Mouse (Mus musculus): ENCODE results near the gene Sh3yl1. TPM values are rescaled to one million over a fixed set of nuclear protein-coding genes. Genes with fewer than 3 reads are reported as not detected.

Gene Sh3yl1
- polyA plus RNA-seq, 1 experiment from 2014 or later, result 50.8 TPM

- Histone ChIP-seq H3K4me2 (no peak overlapping the region), H3K9me3 (no peaks in the 10 kb centered on the region)
- 17% methylated on average over 3 of the region's 3 CpGs for WGBS
Observed at GRCm38 (mm10) chr12:31005010-31005409, 93.5 kb downstream of the Sh3yl1 start.

GRCm38 (mm10) chr12:31008171-31008570 is 96.7 kb downstream of the Sh3yl1 start:
- H3K27ac ChIP-seq, result no peak overlapping the region
- H3K36me3 ChIP-seq, result no peaks in the 10 kb centered on the region
- H3K27me3 ChIP-seq, result no peaks in the 10 kb centered on the region
- H3K9ac ChIP-seq, result no peak overlapping the region
- ATAC-seq (ENCODE audit: low FRiP score), result no peak
- H3K4me3 ChIP-seq, result no peak overlapping the region
- no peaks in the 10 kb centered on the region for H3K4me1 ChIP-seq (replicated peaks)
- no peaks in the 10 kb centered on the region for H3K9me3 ChIP-seq
- WGBS, result 27% methylated on average over 6 of the region's 6 CpGs
- H3K4me2 ChIP-seq, result no peak overlapping the region

More at GRCm38 (mm10) chr12:31005010-31005409, 93.5 kb downstream of the Sh3yl1 start:
- no peak for ATAC-seq (ENCODE audit: low FRiP score)
- Histone ChIP-seq H3K9ac (no peak overlapping the region), H3K36me3 (no peaks in the 10 kb centered on the region), H3K4me1 (replicated peaks) (no peaks in the 10 kb centered on the region), H3K27ac (no peak overlapping the region), H3K27me3 (no peaks in the 10 kb centered on the region), H3K4me3 (no peak overlapping the region)

Other genes starting within 250 kb of the Sh3yl1 start
- 0.45 TPM in 1 of 2 replicates, not detected in the other for gene Alkal2, start 27.3 kb upstream of the Sh3yl1 start, polyA plus RNA-seq (2015; fragmentation: Nextera tagmentation; extraction: Ambion mirVana)
- gene Acp1, start 79 bp upstream of the Sh3yl1 start, polyA plus RNA-seq (2015; fragmentation: Nextera tagmentation; extraction: Ambion mirVana), result 133 and 136 TPM in 2 replicates
- gene Fam110c, start 162.2 kb downstream of the Sh3yl1 start, polyA plus RNA-seq (2015; fragmentation: Nextera tagmentation; extraction: Ambion mirVana), result 0.05 TPM in 1 of 2 replicates, not detected in the other